Mouse (Mus musculus) liver, embryonic 14.5 days (tissue): ENCODE measurements around the gene Pwp2.

Experiments used
- CTCF ChIP-seq: IDR thresholded peaks from 2 replicates; pipeline ENCODE4 v1.5.1; 2016; ENCODE audit warnings: antibody characterized with exemption, low read depth, control low read depth
- EP300 ChIP-seq: IDR thresholded peaks from 2 replicates; pipeline ENCODE4 v1.6.1; 2016; ENCODE audit warnings: antibody characterized with exemption, low read depth

DNA sequence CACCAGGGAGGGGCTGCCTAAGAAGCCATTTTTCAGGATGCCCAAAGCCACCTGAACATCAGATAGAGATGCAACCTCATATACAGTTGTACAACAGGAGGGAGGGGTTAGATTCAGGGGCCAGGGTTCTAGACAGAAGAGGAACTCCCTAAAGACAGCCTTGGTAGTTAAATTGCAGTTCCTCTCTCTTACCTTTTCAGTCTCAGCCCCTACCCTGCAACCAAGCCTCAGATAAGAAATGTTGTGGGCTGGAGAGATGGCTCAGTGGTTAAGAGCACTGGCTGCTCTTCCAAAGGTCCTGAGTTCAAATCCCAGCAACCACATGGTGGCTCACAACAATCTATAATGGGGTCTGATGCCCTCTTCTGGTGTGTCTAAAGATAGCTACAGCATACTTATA is 17.2 kb downstream of the Pwp2 start:
- no peak for TF ChIP-seq EP300
- TF ChIP-seq CTCF, result no peak
